Mouse (Mus musculus): ENCODE measurements at regions not wholly inside any gene's neighbourhood (a gene's known extent, or its start where the extent isn't known, plus 50 kb on each side); places are given as distances from the start of the nearest gene placed in this dataset.

DNA sequence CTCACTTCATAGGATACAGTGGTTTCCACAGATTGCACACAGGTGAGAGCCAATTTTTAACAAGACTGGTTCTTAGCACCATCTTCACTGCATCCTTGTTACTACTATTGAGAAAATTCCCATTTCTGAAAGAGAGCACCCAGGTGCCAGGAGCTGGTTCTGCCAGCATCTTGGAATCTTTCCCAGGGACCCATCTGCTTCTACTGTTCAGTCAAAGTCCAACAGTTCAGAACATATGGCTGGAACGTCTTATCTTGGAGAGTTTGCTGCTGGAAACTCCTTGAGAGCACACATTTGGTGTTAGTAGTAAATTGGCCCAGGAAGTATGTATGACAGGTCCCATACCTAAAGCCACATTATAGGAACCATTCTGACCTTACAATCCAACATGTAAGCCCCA, 402.7 kb upstream of the 4933412E24Rik start:
- TF ChIP-seq USF1 (IDR thresholded peaks at IDR 0.05; ENCODE audit: low read depth) (no peak), REST (IDR thresholded peaks at IDR 0.05; ENCODE audit: insufficient read depth, insufficient read length) (no peak), SRF (IDR thresholded peaks at IDR 0.05; ENCODE audit: control insufficient read depth, insufficient read length, low read depth) (no peak), MAX (IDR thresholded peaks at IDR 0.05; ENCODE audit: low read depth) (no peak), POLR2A (IDR thresholded peaks at IDR 0.05; ENCODE audit: insufficient read length, low read depth) (no peak), CEBPB (IDR thresholded peaks at IDR 0.05; ENCODE audit: insufficient read depth, poor library complexity, severe bottlenecking) (no peak), MYOG (IDR thresholded peaks at IDR 0.05; ENCODE audit: control insufficient read depth in 1 of 3, insufficient read depth in 1 of 3, insufficient read length in 2 of 3, low read depth in 2 of 3) (no peak), E2F4 (IDR thresholded peaks at IDR 0.05; ENCODE audit: insufficient read depth) (no peak), TCF12 (IDR thresholded peaks at IDR 0.05; ENCODE audit: insufficient read depth, poor library complexity, severe bottlenecking) (no peak), TCF3 (IDR thresholded peaks at IDR 0.05; ENCODE audit: insufficient read length, low read depth) (no peak)
- Histone ChIP-seq H3K4me2 (ENCODE audit: low read depth) (no peak overlapping the region), H3K4me3 (no peak overlapping the region), H3K36me3 (ENCODE audit: control insufficient read depth, insufficient read depth) (no peaks in the 10 kb centered on the region), H3K27me3 (ENCODE audit: control insufficient read depth, insufficient read depth, insufficient read length) (no peaks in the 10 kb centered on the region), H3ac (ENCODE audit: control insufficient read depth, insufficient read length) (no peak overlapping the region), H3K79me2 (ENCODE audit: control insufficient read depth, insufficient read depth) (no peaks in the 10 kb centered on the region)

DNA sequence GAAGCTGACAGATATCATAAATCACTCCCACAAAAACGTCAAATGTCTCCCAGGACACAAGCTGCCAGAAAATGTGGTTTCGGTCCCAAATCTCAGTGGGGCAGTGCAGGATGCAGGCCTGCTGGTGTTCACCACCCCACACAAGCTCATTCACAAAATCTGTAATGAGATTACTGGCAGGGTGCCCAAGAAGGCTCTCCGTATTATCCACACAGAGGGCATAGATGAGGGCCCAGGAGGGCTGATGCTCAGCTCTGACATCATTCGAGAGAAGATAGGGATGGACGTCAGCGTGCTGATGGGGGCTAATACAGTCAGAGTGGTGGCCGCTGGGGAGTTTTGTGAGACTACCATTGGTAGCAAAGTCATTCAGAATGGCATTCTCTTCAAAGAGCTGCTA, 375.9 kb upstream of the 4933412E24Rik start:
- TF ChIP-seq CEBPB (IDR thresholded peaks at IDR 0.05; ENCODE audit: insufficient read depth, poor library complexity, severe bottlenecking), result no peak
- no peak for TF ChIP-seq POLR2AphosphoS2 (IDR thresholded peaks at IDR 0.05; ENCODE audit: insufficient read length, low read depth)
- no peak for TF ChIP-seq MAX (IDR thresholded peaks at IDR 0.05; ENCODE audit: low read depth)
- no peak for TF ChIP-seq E2F4 (IDR thresholded peaks at IDR 0.05; ENCODE audit: insufficient read depth)
- TF ChIP-seq USF1 (IDR thresholded peaks at IDR 0.05; ENCODE audit: low read depth), result no peak
- TF ChIP-seq POLR2A (IDR thresholded peaks at IDR 0.05; ENCODE audit: insufficient read length, low read depth), result no peak
- no peak for TF ChIP-seq REST (IDR thresholded peaks at IDR 0.05; ENCODE audit: insufficient read depth, insufficient read length)
- TF ChIP-seq MYOD1 (IDR thresholded peaks at IDR 0.05; ENCODE audit: control insufficient read depth in 1 of 3, insufficient read length in 2 of 3, low read depth in 2 of 3), result no peak
- no peak for TF ChIP-seq MYOG (IDR thresholded peaks at IDR 0.05; ENCODE audit: control insufficient read depth in 1 of 3, insufficient read depth in 1 of 3, insufficient read length in 2 of 3, low read depth in 2 of 3)
- no peak for TF ChIP-seq TCF3 (IDR thresholded peaks at IDR 0.05; ENCODE audit: insufficient read length, low read depth)
- no peak for TF ChIP-seq SRF (IDR thresholded peaks at IDR 0.05; ENCODE audit: control insufficient read depth, insufficient read length, low read depth)
- TF ChIP-seq TCF12 (IDR thresholded peaks at IDR 0.05; ENCODE audit: insufficient read depth, poor library complexity, severe bottlenecking), result no peak
- H3K4me3 ChIP-seq, result no peak overlapping the region
- no peaks in the 10 kb centered on the region for H3K27me3 ChIP-seq (ENCODE audit: control insufficient read depth, insufficient read depth, insufficient read length)
- H3K36me3 ChIP-seq (ENCODE audit: control insufficient read depth, insufficient read depth), result no peaks in the 10 kb centered on the region
- no peak overlapping the region for H3ac ChIP-seq (ENCODE audit: control insufficient read depth, insufficient read length)
- H3K4me2 ChIP-seq (ENCODE audit: low read depth), result no peak overlapping the region
- H3K79me2 ChIP-seq (ENCODE audit: control insufficient read depth, insufficient read depth), result no peaks in the 10 kb centered on the region

DNA sequence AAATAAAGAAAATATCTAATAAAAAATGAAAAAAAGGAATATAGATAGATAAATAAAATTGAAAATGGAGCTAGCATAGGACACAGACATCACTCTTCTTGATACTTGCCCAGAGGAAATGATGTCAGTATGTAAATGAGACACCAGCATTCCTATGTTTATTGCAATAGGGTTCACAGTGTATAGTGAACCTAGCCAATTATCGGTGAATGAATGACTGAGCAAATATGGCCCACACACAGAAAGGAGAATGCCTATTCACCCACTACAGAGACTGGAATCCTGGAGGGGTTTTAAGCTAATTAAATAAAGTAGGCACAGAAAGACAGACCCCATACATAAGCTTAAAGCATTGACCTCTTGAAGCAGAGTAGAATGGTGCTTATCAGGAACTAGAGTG, 373.9 kb upstream of the 4933412E24Rik start:
- H3K36me3 ChIP-seq (ENCODE audit: control insufficient read depth, insufficient read depth), result no peaks in the 10 kb centered on the region
- no peak overlapping the region for H3K4me2 ChIP-seq (ENCODE audit: low read depth)
- no peaks in the 10 kb centered on the region for H3K27me3 ChIP-seq (ENCODE audit: control insufficient read depth, insufficient read depth, insufficient read length)
- H3ac ChIP-seq (ENCODE audit: control insufficient read depth, insufficient read length), result no peak overlapping the region
- no peak for TF ChIP-seq SRF (IDR thresholded peaks at IDR 0.05; ENCODE audit: control insufficient read depth, insufficient read length, low read depth)
- TF ChIP-seq MAX (IDR thresholded peaks at IDR 0.05; ENCODE audit: low read depth), result no peak
- TF ChIP-seq USF1 (IDR thresholded peaks at IDR 0.05; ENCODE audit: low read depth), result no peak
- TF ChIP-seq TCF3 (IDR thresholded peaks at IDR 0.05; ENCODE audit: insufficient read length, low read depth), result no peak
- TF ChIP-seq CEBPB (IDR thresholded peaks at IDR 0.05; ENCODE audit: insufficient read depth, poor library complexity, severe bottlenecking), result no peak
- TF ChIP-seq POLR2AphosphoS2 (IDR thresholded peaks at IDR 0.05; ENCODE audit: insufficient read length, low read depth), result no peak
- TF ChIP-seq MYOD1 (IDR thresholded peaks at IDR 0.05; ENCODE audit: control insufficient read depth in 1 of 3, insufficient read length in 2 of 3, low read depth in 2 of 3), result no peak
- no peak for TF ChIP-seq POLR2A (IDR thresholded peaks at IDR 0.05; ENCODE audit: insufficient read length, low read depth)
- no peak for TF ChIP-seq E2F4 (IDR thresholded peaks at IDR 0.05; ENCODE audit: insufficient read depth)
- TF ChIP-seq MYOG (IDR thresholded peaks at IDR 0.05; ENCODE audit: control insufficient read depth in 1 of 3, insufficient read depth in 1 of 3, insufficient read length in 2 of 3, low read depth in 2 of 3), result no peak
- TF ChIP-seq TCF12 (IDR thresholded peaks at IDR 0.05; ENCODE audit: insufficient read depth, poor library complexity, severe bottlenecking), result no peak
- TF ChIP-seq REST (IDR thresholded peaks at IDR 0.05; ENCODE audit: insufficient read depth, insufficient read length), result no peak
- H3K79me2 ChIP-seq (ENCODE audit: control insufficient read depth, insufficient read depth), result no peaks in the 10 kb centered on the region
- no peak overlapping the region for H3K4me3 ChIP-seq

DNA sequence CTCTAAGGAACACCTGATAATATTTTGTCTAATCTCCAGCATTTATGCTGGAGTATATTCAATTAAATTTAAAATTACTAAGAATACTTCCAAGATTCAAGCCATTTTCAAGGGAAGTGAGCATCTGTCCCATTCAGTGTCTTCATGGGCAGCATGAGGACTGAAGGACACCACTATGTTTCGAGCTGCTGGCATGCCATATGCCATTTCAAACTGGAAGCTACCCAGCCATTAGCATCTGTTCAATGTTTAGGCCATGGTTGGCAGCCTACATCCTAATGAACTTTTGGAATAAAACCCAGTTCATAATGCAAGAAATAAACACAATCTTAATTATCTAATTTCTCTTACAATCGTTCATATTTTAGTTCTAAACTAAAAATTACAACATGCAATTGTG, 371.5 kb upstream of the 4933412E24Rik start:
- no peak overlapping the region for H3K4me2 ChIP-seq (ENCODE audit: low read depth)
- TF ChIP-seq TCF3 (IDR thresholded peaks at IDR 0.05; ENCODE audit: insufficient read length, low read depth) (no peak), MYOD1 (IDR thresholded peaks at IDR 0.05; ENCODE audit: control insufficient read depth in 1 of 3, insufficient read length in 2 of 3, low read depth in 2 of 3) (no peak), REST (IDR thresholded peaks at IDR 0.05; ENCODE audit: insufficient read depth, insufficient read length) (no peak), CEBPB (IDR thresholded peaks at IDR 0.05; ENCODE audit: insufficient read depth, poor library complexity, severe bottlenecking) (no peak), TCF12 (IDR thresholded peaks at IDR 0.05; ENCODE audit: insufficient read depth, poor library complexity, severe bottlenecking) (no peak), POLR2A (IDR thresholded peaks at IDR 0.05; ENCODE audit: insufficient read length, low read depth) (no peak), E2F4 (IDR thresholded peaks at IDR 0.05; ENCODE audit: insufficient read depth) (no peak), MAX (IDR thresholded peaks at IDR 0.05; ENCODE audit: low read depth) (no peak), MYOG (IDR thresholded peaks at IDR 0.05; ENCODE audit: control insufficient read depth in 1 of 3, insufficient read depth in 1 of 3, insufficient read length in 2 of 3, low read depth in 2 of 3) (no peak), SRF (IDR thresholded peaks at IDR 0.05; ENCODE audit: control insufficient read depth, insufficient read length, low read depth) (no peak), POLR2AphosphoS2 (IDR thresholded peaks at IDR 0.05; ENCODE audit: insufficient read length, low read depth) (no peak), USF1 (IDR thresholded peaks at IDR 0.05; ENCODE audit: low read depth) (no peak)
- no peaks in the 10 kb centered on the region for H3K79me2 ChIP-seq (ENCODE audit: control insufficient read depth, insufficient read depth)
- H3K36me3 ChIP-seq (ENCODE audit: control insufficient read depth, insufficient read depth), result no peaks in the 10 kb centered on the region
- no peak overlapping the region for H3K4me3 ChIP-seq
- H3ac ChIP-seq (ENCODE audit: control insufficient read depth, insufficient read length), result no peak overlapping the region
- H3K27me3 ChIP-seq (ENCODE audit: control insufficient read depth, insufficient read depth, insufficient read length), result no peaks in the 10 kb centered on the region

Data from myocyte (in vitro differentiated cells).